Mouse (Mus musculus): ENCODE results near the gene 5730596B20Rik. TPM values are rescaled to one million over a fixed set of nuclear protein-coding genes. Genes with fewer than 3 reads are reported as not detected.

Gene 5730596B20Rik
- polyA plus RNA-seq (2017; shearing (Covaris generic)), result not detected

DNA sequence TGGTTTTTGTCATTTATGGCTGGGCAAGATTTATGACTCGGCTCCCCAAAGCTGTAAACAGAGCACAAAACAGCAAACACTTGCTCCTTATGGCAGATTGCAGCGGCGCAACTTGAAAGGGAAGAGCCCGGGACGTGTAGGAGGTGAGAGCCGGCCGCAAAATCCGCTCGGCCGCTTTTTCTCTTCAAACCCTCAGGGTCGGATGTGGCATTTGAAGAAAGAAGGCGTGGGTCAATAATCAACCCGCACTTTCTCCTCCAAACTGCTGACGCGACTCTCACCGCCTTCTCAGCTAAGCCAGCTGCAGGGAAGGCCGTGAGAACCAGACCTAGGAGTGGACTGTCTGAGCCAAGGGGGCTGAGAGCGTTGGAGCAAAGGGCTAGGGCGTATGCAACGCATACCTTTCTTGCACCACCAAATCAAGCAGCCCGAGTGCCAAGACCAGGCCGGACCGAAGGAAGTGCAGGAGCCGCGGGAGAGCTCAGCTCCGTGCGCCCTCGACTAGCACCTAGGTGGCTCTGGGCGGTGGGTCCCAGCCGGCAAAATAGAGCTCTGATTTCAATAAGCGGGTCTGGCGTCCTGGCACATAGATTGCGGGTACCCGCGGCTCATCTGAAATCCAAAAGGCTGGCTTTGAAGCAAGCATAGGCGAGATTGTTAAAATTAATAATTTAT lies at the start of gene 5730596B20Rik:
5730596B20Rik (plus strand) TSS at position 438 of the 675 bp plus-strand sequence.
- no peak for ATAC-seq

DNA sequence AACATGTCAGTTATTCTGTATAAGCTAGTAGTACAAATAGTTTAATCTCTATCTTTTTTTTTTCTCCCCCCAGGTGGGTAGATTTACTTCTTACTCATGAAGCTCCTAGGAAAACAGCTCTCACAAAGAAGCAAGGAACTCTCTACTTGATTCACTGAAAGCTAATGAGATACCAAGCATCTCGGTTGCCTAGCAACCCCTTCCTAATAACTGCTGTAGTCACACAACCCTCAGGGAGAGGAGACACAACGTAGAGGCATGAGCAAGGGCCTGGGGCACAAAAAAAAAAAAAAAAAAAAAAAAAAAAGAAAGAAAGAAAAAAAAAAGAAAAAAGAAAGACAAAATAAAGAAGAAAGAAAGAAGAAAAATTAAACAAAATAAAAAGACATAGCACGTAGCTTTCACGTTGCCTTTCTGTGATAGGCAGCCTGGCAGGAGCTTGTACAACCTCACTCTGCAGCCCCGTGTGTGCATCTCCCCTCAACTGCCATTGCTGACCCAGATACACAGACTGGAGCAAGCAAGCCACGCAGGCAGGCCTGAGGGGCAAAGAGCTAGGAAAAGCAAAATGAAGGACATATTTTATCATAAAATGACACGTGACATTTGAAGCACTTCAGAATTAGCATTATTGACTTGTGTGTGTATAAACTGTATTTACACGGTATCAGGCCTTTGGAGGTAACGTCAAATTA lies 39.3 kb upstream of the 5730596B20Rik start:
- ATAC-seq, result no peak

DNA sequence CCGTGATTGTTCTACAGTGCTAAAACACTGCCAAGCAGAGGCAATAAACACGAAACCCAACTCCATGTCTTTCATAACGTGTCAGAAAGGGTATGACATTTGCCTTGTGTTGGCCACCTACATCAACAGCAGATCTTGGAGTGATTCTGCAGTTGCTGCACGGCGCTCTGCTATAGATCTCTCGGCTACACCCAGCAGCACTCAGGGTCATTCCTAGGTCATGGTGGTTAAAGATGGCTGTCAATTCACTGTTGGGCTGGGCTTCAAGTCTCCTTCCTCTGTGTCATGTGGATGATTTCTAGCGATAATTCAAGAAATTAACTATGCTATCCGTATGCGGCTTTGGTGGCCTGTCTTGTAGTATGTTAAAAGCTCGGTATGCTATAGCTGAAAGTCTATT lies 38.7 kb upstream of the 5730596B20Rik start:
- no peak for ATAC-seq

DNA sequence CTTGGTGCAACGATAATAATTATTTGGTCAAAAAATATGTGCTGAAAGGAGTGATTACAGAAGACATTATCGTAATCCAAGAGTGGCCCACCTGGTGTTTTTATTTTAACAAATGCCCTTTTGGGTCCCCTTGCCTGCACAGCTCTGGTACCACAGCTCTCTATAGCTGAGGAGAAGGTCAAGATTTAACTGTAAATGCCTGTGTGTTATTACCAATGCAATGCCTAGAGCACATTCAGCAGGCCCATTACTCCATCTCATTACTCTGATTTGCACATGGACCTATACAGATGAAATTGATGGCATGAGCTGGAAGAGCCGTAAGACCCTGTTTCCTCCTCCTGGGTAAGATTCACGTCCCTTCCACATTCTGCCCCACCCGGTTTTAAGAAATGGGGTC lies 38.2 kb upstream of the 5730596B20Rik start:
- ATAC-seq, result no peak

DNA sequence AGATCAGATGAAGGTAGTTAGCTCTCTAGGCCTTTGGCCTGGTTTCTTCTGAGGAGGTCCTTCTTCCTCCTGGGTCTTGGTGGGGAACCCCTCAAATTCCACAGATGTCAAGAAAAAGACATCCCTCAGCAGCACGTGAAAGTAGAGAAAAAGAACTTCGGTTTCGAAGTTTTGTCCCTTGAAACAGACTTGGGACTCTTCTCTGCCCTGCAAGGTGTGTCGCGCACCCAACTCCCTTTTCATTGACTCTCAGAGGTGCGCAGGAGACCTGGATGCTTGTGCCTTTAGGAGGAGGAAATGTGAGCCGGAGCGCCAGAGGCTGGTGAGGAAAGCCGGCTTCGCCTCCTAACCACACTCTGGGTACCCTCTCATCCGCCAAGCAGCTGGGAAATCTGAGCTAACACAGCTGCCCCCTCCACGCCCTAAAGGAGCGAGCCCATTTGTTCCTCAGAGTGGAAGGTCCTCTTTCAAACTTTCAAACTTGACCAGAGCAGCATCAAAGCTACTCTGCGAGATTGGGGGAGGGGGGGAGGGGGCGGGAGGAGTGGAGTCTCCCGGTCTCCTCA lies 26.8 kb upstream of the 5730596B20Rik start:
- ATAC-seq, result no peak

DNA sequence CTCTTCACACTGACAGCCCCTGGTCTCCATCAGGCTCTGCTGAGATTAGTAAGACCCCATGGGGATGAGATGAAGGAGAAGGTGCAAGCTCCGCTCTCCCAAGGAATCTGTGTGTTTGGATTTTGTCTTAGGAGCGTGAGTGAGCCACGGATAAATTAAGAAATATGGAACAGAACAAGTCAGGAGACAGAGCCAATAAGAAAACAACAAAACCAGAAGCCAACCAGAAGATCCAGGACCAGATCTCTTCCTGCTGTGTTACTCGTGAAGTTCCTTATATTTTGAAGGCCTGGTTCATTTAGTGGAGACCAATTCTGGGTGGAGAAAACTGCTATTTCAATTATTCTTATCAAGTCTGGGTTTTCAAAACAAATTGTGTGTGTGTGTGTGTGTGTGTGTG lies 25.7 kb upstream of the 5730596B20Rik start:
- no peak for ATAC-seq

DNA sequence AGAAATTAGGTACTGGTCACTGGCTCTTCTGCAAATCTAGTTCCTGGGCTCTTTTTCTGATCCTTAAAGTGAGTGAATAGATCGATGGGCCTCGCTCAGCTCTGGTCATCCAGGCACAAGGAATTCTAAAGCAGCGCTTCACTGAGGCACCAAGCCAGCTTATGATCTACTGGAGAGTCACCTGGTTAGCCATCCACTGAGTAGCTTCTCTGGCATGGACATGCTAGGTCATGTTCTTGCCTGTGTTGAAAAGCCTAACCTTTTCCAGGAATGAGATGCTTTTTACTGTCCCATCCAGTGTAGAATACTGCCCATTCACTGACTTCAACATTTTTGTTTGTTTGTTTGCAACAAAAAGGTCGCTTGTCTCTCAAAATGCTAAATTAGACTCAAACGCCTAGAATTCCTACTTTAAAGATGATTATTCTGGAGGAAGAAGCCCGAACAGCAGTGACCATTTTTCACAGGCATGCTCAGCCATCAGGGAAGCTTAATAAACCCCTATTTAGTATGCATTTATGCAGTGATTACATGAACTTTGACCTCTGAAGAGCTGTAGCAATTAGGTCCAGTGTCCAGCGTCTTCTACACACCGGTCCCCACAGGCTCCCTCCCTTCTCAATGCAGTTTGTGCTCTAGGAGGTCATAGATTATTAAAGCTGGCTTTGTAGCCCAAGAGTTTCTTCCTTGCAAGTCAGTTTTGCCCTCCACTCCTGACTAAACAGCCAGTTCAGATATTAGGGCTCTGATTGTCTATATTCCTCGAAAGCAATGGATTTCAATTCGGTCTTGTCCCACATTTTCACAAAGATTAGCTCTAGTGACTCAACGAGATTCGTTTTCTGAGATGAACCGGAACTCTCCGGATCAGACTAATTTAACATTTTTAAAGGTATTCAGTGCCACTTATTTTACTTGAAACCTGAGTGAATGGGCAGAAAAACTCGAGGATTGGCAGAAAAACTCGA lies 24.8 kb upstream of the 5730596B20Rik start:
- no peak for ATAC-seq

DNA sequence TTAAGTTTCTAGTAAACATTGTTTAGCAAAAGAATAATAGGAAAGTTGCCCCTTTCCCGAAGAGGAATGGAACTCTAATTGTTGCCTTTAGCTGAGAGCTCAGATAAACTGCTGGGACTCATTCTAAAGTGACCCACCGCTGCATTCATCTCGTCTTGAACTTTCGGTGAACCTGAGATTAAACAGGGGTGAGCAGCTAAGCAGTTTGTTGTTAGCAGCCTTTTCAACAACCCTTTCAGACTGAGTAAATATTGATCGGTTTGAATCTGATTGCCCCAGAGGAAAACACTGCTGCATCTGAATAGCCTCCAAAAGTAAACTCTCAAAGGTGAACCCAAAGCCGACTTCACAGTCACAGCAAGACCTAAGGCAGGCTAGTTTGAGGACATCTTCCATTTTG lies 24.0 kb upstream of the 5730596B20Rik start:
- ATAC-seq, result no peak

DNA sequence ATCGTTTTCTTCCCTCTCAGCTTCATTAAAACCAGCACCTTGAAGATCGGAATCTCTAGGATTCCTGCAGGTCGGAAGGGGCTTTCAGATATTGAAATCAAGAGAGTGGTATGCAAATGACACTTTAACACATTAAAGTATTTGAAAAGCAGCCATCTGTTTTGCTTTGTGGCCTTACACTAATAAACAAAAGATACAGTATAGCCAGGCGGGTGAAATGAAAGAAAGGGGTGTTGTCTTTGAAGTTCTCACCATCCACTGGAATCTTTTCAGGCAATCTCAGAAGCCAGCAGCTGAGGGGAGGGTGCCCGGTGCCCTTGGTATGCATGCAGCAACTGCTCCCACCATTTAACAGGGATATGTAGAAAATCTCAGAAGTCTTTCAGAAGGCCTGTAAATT lies 23.3 kb upstream of the 5730596B20Rik start:
- no peak for ATAC-seq

DNA sequence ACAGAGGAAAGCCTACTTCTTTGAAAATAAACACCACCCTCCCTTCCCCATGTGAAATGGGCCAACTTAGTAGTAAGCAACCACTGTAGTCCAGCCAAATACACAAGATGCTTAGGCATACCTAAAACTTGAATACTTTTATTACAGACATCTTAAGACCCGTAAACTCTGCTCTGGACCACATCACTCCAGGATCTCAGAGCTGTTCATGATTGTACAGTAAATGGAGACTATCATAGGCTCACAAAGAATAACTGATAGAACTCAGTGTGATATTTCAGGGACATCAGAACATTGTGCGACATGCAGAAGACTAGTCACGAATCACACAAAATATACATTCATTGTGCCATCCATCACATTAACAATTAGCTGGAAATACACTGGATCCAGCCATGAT lies 21.8 kb upstream of the 5730596B20Rik start:
- no peak for ATAC-seq

DNA sequence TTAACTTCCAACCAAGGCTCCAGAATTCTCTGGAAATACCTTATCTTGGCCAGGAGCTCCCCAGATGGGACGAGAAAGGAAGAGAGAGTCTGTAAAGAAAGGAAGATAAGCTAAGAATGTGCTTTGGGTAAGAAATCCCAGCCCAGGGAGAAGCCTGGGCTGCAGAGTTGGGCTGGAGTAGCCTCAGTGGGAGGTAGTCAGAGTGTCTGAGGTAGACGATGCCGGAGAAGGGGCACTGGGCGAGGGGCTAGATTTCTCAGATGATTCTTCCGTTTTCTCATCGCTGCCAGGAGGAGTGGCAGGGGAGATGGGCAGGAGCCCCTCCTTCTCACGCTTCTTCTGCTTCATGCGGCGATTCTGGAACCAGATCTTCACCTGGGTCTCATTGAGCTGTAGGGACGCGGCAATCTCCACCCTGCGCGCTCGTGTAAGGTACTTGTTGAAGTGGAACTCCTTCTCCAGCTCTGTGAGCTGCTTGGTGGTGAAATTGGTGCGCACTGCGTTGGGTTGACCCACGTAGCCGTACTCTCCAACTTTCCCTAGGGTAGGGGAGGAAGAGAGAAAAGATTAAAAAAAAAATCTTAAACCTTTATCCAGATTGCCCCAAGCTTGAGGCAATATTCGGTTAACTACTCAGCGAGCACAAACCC lies 20.6 kb upstream of the 5730596B20Rik start:
- no peak for ATAC-seq

DNA sequence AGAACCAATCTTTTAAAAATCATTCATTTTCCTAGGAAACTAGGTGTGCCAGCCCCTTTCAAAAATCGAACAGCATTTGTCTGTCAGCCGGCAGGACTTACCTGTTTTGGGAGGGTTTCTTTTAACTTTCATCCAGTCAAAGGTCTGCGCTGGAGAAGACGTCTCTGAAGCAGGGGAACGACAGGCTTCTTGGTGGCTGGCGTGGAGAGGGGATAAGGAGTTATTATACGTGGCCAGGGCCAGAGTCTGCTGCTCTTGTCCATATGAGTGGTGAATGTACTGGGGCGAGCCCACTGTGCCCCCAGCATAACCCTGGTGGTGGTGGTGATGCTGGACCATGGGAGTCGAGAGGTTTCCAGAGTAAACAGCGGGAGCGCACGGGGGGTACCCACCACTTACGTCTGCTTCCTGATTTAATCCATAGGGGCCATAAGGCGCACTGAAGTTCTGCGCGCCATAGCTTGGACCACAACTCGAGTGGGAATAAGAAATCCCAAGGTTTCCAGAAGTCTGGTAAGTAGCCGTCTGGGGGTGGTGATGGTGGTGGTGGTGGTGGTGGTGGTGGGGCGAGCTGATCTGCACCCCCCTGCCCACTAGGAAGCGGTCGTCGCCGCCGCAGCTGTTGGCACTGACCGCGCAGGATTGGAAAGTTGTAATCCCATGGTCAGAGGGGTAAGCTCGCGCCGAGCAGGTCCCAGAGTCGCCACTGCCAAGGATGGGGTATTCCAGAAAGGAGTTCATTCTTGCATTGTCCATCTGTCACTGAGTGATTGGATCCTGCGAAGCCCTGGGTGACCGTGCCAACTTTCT lies 19.6 kb upstream of the 5730596B20Rik start:
- no peak for ATAC-seq

DNA sequence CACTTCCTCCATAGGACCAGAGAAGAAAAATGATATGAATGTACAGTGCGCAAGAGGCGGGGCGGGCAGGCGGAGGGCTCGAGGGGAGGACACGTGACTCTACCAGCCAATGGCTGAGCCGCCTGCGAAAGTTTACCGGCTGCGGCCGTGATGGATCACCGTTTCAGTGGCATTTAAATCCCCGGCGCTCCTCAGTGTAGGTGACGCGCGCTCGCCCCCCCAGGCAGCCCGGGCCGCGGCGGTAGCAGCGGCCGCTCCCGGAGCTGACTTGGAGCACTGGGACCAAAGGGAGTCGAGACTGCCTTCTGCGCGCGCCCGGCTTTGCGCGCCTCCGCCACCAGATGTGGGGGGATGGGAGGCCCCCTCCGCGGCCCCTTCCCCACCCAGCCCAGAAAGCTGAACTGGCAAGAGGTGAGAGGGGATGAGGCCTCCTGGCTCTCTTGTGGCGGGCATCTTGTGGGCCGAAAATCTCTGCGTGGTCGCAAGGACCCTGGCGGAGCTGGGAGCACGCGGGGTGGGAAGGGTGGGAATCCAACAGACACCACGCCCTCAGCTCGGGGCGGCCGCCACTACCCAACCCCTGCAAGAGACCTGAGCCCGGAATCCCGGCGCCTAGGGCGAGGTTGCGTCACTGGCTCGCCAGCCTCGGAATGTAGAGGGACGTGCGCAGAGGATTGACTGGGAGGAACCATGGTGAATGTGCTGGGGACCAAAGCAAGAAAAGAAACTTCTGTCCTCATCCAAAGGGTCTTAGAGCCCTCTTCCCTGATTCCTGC lies 18.8 kb upstream of the 5730596B20Rik start, which contains the start of gene Hoxa1:
Hoxa1 (minus strand) TSS at position 42 of the 776 bp plus-strand sequence.
- ATAC-seq, result peak; percentile 81

DNA sequence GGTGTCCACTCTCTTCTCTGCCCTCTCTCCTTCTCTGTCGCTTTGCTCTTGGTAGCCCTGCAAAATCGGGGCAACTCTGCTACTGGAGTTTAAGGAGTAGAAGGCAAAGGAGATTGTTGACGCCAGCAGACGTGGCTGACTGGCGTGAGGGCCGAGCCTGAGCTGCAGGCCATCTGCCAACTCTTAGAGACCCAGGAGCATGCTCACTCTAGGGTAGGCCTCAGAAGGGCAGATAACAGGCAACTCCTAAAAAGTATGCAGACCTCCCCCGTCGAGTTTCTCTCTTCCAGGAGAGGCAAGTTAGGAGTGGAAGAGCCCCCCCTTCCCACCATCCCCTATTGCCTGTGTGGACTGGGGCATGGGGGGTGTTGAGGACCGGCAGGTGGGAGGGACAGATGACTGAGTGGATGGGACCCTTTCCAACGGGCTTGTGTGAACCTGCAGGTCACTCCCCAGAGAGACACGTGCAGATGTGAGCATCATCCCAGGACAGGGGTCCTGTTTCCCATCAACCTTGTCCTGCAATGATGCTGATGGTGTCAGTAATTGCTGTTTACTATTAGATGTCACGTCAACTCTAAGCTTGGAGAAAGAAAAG lies 18.0 kb upstream of the 5730596B20Rik start:
- ATAC-seq, result no peak

DNA sequence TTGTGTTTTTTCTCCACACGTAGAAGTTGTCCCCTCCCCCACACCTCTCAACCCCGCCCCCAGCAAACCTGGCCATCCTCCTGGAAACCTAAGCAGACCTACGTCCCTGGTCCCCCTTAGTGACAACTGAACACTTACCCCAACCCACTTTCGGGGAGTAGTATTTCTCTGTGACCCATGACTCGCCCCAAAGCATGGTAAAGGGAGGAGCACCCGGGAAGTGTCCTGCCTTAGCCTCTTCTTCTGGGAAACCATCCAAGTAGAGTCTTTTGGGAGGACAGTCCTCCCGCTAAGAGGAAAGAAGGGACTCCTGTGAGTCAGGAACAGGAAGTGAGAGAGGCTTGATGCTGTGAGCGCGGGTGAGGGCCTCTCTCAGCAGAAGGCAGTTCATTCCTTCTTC lies 17.3 kb upstream of the 5730596B20Rik start:
- no peak for ATAC-seq

DNA sequence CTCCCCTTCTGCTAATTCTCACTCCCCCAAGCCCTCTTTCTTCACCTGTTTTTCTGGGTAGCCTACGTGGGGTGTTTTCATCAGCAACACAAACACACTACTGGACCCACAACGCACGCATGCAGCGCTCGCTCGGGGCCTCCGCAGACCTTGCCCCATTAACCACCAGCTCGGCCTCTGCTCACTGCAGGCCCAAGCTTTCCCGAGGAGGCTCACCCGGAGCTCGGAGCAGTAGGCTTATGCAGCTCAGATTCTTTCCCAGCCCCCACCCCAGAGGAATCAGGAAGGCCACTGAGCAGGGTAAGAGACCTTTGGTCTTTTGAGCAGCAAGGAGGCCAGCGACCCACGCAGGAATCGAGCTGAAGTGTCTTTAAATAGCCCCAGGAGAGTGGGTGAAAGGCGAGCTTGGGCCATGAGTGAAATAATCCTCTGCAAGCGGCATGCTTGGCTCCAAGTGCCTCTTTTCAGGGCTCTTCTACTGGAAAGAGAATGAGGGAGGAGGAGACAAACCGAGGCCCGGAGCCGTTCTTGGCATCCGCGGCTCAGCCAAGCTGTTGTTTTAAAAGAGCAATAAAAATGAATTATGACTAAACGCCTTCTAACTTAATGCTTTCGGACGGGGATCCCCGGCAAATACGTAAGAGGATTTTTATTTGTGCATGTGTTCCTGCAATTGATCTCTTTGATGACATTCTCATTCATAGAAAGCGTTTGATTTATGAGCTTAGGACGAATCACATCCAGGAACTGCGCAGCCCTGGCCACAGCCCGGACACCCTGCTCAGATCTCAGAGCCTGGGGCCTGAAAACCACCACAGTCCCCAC lies 16.6 kb upstream of the 5730596B20Rik start:
- no peak for ATAC-seq

DNA sequence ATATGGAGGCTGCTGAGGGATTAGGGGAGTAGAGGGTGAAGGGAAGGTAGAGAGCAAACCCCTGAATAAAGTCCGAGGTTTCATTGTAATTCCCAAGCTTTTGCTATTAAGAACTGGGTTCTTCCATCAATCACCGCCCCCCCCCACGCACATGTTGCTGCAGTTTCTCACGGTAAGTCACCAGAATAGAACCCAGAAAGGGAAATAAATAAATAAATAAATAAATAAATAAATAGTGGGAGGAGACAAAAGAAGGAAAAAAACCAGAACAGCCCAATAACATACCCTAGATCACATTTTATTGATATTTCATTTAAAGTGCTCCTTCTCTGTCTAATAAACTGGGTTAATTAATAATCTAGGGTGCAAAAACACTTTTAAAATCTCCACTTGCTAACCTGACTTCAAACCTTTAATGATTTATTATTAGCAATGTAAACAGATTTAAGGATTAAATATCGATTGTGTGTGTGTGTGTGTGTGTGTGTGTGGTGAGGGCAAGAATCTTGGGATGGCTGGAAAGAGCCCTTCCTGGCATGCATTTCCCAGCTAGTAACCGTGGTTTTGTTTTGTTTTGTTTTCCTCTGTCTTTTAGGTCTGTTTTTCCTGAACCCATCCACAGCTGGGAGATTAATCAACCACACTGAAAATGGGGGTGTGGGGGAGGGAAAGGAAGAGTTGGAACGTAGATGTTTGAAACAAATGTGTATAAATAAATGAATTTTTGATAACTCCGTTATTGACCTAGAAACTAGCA lies 15.8 kb upstream of the 5730596B20Rik start:
- ATAC-seq, result no peak

DNA sequence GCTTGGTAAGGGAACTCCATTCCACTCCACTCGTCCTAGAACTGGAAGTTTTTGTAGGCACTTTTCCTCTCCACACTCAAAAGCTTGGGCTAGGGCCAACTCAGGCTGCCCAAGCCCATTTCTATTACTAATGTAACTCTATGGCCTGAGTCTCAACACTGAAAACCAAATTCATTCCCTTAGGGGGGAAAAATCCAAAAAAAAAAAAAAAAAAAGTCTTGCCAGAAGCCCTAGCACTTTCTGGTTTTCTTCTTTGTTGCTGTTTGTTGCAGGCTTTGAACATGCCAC lies 15.3 kb upstream of the 5730596B20Rik start:
- ATAC-seq, result no peak

Data from CD4-positive, CD25-positive, alpha-beta regulatory T cell, adult 4 months (primary cell).